Mouse (Mus musculus) urinary bladder, postnatal 4 days (tissue): ENCODE data around the gene Hoxa9.

Experiments
- DNase-seq, 2 experiments: peaks; one replicate each; pipeline ENCODE4 v3.0.0; 2021 to 2022; ENCODE audit warnings: low spot score in 2 of 2

Hoxa9 gene

GRCm38 (mm10) chr6:52231885-52232567, 1.1 kb upstream of the Hoxa9 start:
- DNase-seq, result peak in 1 of 2 experiments; percentile 58

DNA sequence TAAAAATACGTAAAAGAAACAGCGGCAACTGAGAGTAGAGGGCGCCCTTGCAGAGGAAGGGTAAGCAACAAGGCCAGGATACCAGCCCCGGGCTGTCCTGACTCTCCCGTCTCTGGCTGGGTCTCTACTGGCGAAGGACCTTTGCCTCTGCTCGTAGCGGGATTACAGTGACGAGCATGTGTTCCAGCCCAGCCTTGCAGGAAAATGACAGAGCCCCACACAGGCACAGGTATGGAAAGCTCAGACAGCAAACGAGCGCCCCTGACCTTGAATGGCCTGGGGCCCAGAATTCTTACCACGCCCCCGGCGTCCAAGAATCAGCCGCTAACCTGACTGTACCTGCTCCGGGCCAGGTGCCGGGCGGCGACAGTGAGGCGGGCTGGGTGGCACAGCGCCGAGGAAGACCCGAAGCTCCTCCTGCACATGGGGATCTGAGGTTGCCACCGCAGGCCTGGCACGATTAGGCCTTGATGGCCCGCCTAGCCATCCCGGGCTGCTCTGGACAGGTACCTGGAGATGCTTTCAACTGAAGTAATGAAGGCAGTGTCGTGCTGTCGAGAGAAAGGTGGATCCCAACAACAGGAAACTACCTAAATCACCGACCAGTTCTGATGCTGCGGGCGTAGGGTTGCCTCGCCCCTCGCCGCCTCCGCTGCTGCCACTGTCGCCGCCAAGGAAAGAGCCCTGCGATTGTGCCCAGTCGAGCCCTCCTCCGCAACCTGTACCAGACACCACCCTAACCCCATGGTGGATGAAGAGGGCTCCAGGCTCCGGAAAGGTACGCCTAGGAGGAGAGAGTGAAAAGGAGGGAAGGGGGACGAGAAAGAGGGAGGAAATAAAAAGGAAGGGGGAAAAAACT, 1.1 kb downstream of the Hoxa9 start:
- DNase-seq, result no peak

DNA sequence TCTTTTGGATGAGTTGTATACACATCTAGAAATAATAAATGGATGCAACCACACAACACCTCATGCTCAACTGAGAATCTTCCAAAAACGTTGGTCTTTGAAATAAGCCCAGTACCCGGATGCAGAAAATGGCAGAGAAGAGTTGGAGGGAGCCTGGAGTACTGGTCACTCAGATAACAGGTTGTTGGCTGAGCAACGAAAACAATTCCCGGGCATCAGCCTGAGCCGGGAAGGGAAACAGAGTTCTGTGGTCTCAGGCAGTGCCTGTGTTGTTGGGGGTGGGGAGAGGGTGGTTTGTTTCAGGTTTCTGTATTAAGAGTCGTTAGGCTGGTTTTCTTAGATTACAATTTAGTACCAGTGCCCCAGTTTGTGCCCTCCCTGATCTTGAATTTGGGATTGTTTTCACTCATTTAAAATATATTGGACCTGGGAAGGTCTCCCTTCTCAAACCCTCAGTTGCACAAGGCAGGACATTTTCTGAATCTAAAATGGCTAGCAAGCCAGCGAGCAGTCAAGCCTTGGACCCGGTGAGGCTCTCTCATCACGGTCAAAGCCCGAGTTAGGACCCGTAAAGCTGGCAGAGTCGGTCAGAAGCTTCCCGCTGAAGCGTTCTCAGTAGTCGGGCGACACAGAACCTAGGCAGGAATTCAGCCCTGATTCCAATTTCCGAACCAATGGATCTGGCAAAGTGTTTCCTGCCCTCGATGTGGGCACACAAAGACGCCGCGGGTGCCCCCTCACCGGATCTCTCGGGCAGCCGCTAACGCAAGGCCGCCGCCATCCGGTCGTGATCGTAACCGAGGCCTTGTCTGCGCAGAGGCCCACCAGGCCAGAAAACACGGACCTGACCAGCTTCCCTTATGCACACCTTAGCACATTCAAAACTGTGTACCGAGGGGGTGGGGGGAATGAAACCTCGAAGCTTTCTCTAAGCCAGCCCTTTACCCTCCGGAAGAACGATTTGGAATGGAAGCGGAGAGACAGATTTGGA, 2.1 kb downstream of the Hoxa9 start:
- no peak for DNase-seq

DNA sequence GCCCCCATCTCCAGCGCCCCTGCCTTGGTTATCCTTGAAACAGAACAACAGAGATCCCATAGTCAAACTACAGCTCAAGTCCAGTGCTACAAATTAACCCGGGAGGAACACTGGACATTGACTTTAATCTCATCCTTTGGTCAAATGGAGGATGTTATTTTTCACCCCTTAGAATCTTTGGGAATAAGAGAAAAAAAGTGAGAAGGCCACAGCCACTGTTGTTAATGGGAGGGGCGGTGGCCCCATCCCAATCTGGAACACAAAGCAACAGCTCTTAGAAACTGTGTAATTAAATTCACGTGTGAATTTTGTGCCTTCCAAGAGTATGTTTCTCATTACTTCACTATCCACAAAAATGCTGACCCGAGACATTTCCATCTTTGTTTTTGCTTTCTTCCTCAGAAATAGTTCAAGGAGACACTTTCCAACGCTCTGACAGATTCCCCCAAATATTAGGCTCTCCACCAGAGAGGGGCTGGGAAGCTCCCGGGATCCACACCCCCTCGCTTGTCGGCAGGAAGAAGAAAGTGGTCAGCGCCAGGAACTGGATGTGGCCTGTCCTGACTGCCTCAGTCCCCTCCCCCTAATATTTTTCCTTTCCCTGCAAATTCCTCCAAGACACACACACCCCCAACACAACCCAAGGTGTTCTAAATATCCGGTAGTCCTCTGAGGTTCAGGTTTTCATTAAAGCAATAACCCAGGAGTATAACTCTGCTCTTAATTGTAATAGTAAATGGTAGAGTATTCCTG, 3.2 kb downstream of the Hoxa9 start:
- no peak for DNase-seq

DNA sequence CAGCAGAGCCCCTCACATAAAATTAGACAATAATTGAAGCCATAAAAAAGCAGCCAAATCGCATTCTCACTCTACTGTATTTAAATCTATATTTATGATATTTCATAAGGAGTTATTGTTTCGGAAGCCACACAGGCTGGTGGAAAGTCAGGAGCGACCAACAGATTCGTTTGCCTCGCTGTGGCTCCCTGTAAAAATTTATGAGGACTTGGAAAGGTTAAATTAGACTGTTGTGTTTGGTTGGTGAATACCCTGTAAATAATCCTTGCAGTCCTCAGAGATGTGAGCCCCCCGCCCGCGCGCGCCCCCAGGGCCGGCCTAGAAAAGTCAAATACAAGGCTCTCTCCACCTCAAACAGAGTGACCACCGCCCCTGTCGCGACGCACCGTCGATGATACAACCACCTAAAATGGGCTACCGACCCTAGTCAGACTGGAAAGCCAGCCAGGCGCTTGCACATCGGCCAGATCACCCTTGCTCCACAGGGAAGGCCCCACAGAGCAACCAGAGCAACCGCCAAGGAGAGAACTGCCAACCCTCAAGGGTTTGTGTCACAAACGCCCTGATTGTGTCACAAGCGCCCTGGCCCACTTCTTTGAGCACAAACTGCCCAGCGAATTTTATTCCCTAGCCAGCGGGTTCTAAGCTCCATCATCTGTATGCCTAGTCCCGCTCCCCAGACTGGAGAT, 4.2 kb downstream of the Hoxa9 start:
- no peak for DNase-seq

GRCm38 (mm10) chr6:52225612-52226568, 5.0 kb downstream of the Hoxa9 start:
- peak; percentile 81 to 89 for DNase-seq

DNA sequence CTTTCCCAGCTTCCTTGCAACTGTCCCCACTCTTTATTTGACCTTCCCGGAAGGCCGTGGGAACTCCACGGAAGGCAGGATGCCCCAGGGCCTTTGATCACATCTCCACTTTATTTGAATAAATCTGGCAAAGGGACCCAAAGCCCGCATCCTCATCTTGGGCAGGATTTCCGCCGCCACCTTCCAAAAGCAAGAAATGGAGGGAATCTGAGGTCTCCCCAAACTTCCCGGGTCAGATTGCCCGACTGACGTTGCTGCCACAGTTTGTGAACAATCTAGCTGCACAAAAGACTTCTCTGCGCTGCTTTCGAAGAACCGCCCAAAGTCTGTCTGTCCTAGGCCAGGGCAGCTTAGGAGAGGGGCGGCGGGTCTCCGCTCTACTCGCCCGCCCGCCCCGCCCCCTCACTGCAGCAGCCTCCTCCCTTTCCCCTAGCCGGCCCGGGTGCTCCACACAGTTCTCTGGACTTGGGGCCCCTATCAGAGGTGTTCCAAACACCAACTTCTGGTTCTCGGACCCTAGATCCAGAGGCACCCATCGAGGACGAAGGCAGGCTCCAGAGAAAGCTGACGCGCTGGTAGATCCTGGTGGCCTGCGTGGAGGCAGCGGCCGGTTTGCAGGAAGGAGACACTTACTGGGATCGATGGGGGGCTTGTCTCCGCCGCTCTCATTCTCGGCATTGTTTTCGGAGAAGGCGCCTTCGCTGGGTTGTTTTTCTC, 5.8 kb downstream of the Hoxa9 start:
- DNase-seq, result no peak

- DNase-seq, result no peak
Observed at GRCm38 (mm10) chr6:52223939-52224760, 6.7 kb downstream of the Hoxa9 start.

DNA sequence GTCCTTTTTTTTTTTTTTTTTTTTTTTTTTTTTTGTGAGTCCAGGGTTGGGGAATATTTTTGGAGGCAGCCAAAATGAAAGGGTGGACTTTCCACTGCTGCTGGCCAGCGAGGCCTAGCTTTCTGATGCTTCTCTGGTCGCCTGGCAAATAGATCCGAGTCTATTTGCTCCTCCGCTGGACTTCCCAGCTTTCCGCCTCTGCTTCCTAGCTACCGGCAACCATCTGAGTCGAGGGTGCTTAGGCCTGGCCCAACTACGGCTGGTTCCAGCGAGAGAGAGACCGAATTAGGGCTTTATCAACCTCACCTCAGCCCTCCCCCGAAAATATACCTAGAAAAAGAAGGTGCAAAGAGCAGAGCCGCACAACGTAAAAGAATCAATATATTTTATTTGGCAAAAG, 8.2 kb downstream of the Hoxa9 start:
- DNase-seq, result peak in 1 of 2 experiments; percentile 50

- DNase-seq, result no peak
Observed at GRCm38 (mm10) chr6:52221993-52222685, 8.8 kb downstream of the Hoxa9 start.

DNA sequence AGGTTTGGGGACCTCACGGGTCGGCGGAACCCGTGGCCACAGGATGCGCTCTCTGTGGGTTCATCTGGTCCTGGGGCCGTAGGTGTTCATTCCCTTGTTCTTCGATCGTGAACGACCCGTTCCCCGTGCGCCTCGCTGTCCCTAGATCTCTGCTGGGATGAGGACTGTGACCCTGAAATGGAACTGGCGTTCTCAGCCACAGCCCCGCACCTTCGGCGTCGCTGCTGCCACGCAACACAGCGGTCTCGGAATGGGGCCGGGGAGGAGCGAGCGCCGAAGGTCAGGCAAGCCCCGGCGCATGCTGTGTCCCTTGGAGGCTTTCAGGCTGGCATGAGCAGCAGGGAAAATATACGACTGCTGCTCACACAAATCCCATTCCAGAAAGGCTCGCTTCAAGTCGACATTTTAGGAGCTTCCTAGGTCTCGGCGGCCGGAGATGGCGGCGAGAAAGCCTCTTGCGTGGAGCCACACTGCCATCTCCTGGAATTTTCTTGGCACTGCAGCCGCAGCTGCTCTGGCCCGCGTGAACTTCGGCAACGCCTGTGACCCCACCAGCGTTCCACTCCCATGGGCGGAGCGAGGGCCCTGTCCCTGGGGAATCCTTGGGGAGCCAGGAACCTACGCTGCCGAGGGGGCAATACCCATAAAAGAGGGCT, 9.4 kb downstream of the Hoxa9 start, which contains the start of gene Hoxa7:
TSS of gene Hoxa7 (minus strand) at position 518 of the 656 bp plus-strand sequence.
- DNase-seq, result peak; percentile 90 to 91

DNA sequence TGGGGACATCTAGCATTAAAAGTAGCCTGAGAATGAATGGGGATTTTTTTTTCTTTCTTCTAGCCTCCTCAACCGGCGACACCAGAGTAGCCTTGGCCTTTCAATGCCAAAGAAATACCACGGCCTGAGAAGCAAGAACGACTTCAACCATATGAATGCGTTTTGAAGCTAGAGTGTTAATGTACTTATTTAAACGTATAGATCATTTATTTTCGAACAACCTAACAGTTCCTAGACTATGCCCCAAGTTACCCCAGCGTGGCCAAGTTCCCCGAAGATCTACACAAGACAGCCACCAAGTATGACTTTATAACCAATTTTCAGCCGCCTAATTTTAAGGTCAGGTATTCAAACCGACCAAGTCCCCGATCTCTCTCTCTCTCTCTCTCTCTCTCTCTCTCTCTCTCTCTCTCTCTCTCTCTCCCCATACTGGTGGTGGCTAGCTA, 10.0 kb downstream of the Hoxa9 start:
- DNase-seq, result no peak

- DNase-seq, result no peak
Observed at GRCm38 (mm10) chr6:52220003-52220864, 10.7 kb downstream of the Hoxa9 start.

GRCm38 (mm10) chr6:52219234-52219942, 11.5 kb downstream of the Hoxa9 start:
- DNase-seq, result no peak
